8 mouse cellular contexts compared by ENCODE assay signal in the genomic region with DNA sequence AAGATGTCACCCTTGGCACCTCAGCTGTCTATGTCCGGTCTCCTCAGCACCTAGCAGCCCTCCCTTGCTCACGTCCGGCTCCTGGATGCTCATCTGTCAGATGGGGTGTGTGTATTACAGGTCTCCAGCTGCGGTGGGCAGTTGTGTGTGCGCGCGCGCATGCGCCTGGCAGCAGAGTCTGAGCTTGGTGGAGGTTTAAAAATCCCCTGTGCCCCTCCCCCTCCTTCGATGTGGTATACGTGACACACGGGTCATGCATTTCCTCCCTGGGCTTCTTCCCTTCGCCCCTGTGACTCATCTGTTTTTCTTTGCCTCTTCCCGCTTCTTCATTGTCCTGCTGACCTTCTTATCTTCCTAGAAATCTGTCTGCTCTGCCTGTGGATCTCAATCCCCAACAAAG. TPM values are rescaled to one million over a fixed set of nuclear protein-coding genes. Genes with fewer than 3 reads are reported as not detected.
DNase-seq lines count a peak whose midpoint lies in the region; ATAC-seq and TF ChIP-seq lines count a peak whose summit lies in the region.

No protein-coding gene starts in this region.

- no peaks in the 10 kb centered on the region for H3K9me3 ChIP-seq in limb, embryonic 12.5 days

- no peaks in the 10 kb centered on the region for H3K36me3 ChIP-seq in spleen, adult 2 months (ENCODE audit: control insufficient read depth, insufficient read depth, low read length)
- H3K36me3 ChIP-seq in limb, embryonic 12.5 days = peaks cover 4% of the 10 kb centered on the region; the same call in 1 of the 2 replicates
- no peaks in the 10 kb centered on the region for H3K36me3 ChIP-seq in myocyte (ENCODE audit: control insufficient read depth, insufficient read depth)

- ATAC-seq in limb, embryonic 12.5 days (ENCODE audit: insufficient number of reproducible peaks, insufficient read depth, low FRiP score, low TSS enrichment, low read depth) = no peak

- peak in 1 of 2 experiments; percentile 32 for DNase-seq in spleen, adult 2 months (ENCODE audit: low read depth in 1 of 2, low spot score in 2 of 2)
- DNase-seq in spleen, adult 12 weeks (ENCODE audit: low spot score) = no peak
- peak; percentile 64 for DNase-seq in embryo, embryonic 10 days (ENCODE audit: low spot score)
- no peak for DNase-seq in gastrocnemius, postnatal 10 days
- no peak for DNase-seq in gastrocnemius, adult 18-20 months (ENCODE audit: low spot score)
- DNase-seq in layer of hippocampus, adult 9-11 months = no peak

- peak overlapping the region; percentile 5; the same call in 1 of the 2 replicates for H3K4me3 ChIP-seq in spleen, adult 2 months (ENCODE audit: extremely low read depth, insufficient read depth, insufficient read length)
- no peak overlapping the region for H3K4me3 ChIP-seq in limb, embryonic 12.5 days (replicated peaks)
- peak overlapping the region; percentile 3 for H3K4me3 ChIP-seq in myocyte

- TF ChIP-seq CTCF in spleen, adult 2 months (IDR thresholded peaks at IDR 0.05; ENCODE audit: extremely low read depth, insufficient read depth, insufficient read length, insufficient replicate concordance) = no peak

- peak overlapping the region; percentile 46 for H3K27ac ChIP-seq in spleen, adult 2 months (ENCODE audit: insufficient read depth, low read length)
- no peak overlapping the region for H3K27ac ChIP-seq in limb, embryonic 12.5 days

- 13% methylated on average over 14 of the region's 14 CpGs for WGBS in spleen, adult 2 months
- WGBS in limb, embryonic 12.5 days = 51% methylated on average over 14 of the region's 14 CpGs

- no peaks in the 10 kb centered on the region for H3K27me3 ChIP-seq in spleen, adult 2 months (ENCODE audit: control insufficient read depth, insufficient read depth, low read length)
- H3K27me3 ChIP-seq in limb, embryonic 12.5 days = no peaks in the 10 kb centered on the region
- no peaks in the 10 kb centered on the region for H3K27me3 ChIP-seq in myocyte (ENCODE audit: control insufficient read depth, insufficient read depth, insufficient read length)

- no peak for TF ChIP-seq POLR2A in spleen, adult 2 months (IDR thresholded peaks at IDR 0.05; ENCODE audit: low read depth, low read length)
- TF ChIP-seq POLR2A in myocyte (IDR thresholded peaks at IDR 0.05; ENCODE audit: insufficient read length, low read depth) = peak; percentile 50

- H3K4me1 ChIP-seq in spleen, adult 2 months (ENCODE audit: control insufficient read depth, insufficient read depth, insufficient read length) = peaks cover 4% of the 10 kb centered on the region
- 0 out of 2 replicates have a peak, but pooled peaks cover 12% of the 10 kb centered on the region for H3K4me1 ChIP-seq in limb, embryonic 12.5 days (replicated peaks)

- no peak overlapping the region for H3K9ac ChIP-seq in limb, embryonic 12.5 days (replicated peaks)

- 0 out of 2 replicates have a peak overlapping the region, but pooled peaks have one; percentile 1 for H3K4me2 ChIP-seq in limb, embryonic 12.5 days
- H3K4me2 ChIP-seq in myocyte (ENCODE audit: low read depth) = peak overlapping the region; percentile 73

- H3ac ChIP-seq in myocyte (ENCODE audit: control insufficient read depth, insufficient read length) = no peak overlapping the region

- H3K79me2 ChIP-seq in myocyte (ENCODE audit: control insufficient read depth, insufficient read depth) = no peaks in the 10 kb centered on the region

TF ChIP-seq in myocyte, 11 proteins besides CTCF, POLR2A, EP300 and RAD21:
- no peak for TF ChIP-seq MYOD1 (IDR thresholded peaks at IDR 0.05; ENCODE audit: control insufficient read depth in 1 of 3, insufficient read length in 2 of 3, low read depth in 2 of 3)
- peak; percentile 26 for TF ChIP-seq MAX (IDR thresholded peaks at IDR 0.05; ENCODE audit: low read depth)
- no peak for TF ChIP-seq REST (IDR thresholded peaks at IDR 0.05; ENCODE audit: insufficient read depth, insufficient read length)
- no peak for TF ChIP-seq SRF (IDR thresholded peaks at IDR 0.05; ENCODE audit: control insufficient read depth, insufficient read length, low read depth)
- TF ChIP-seq TCF3 (IDR thresholded peaks at IDR 0.05; ENCODE audit: insufficient read length, low read depth) = no peak
- no peak for TF ChIP-seq TCF12 (IDR thresholded peaks at IDR 0.05; ENCODE audit: insufficient read depth, poor library complexity, severe bottlenecking)
- peak; percentile 62 for TF ChIP-seq POLR2AphosphoS2 (IDR thresholded peaks at IDR 0.05; ENCODE audit: insufficient read length, low read depth)
- TF ChIP-seq USF1 (IDR thresholded peaks at IDR 0.05; ENCODE audit: low read depth) = no peak
- no peak for TF ChIP-seq CEBPB (IDR thresholded peaks at IDR 0.05; ENCODE audit: insufficient read depth, poor library complexity, severe bottlenecking)
- no peak for TF ChIP-seq MYOG (IDR thresholded peaks at IDR 0.05; ENCODE audit: control insufficient read depth in 1 of 3, insufficient read depth in 1 of 3, insufficient read length in 2 of 3, low read depth in 2 of 3)
- TF ChIP-seq E2F4 (IDR thresholded peaks at IDR 0.05; ENCODE audit: insufficient read depth) = no peak

RNA-seq across cellular contexts. Expression of a gene that starts 14.6 kb away (rescaled TPM):
- 11.7 and 13.1 TPM in 2 replicates for polyA plus RNA-seq in spleen, adult 2 months (2012; rRNA removed)
- 38.0 and 41.6 TPM in 2 replicates for polyA plus RNA-seq in limb, embryonic 12.5 days (2016; fragmentation: Nextera tagmentation; extraction: Ambion mirVana)
- polyA plus RNA-seq in myocyte (2012; fragmentation: generic; extraction: Trizol) = 24.3 TPM
- total RNA-seq in gastrocnemius, postnatal 10 days (2021) = 10 to 100 TPM; 22.8 to 27.2 TPM
- total RNA-seq in gastrocnemius, adult 18-20 months (2021) = 10 to 100 TPM; 20.4 to 23.0 TPM

RNA-seq across cellular contexts. Expression of a gene that starts 16.4 kb away (rescaled TPM):
- polyA plus RNA-seq in spleen, adult 2 months (2012; rRNA removed) = not detected in 2 replicates
- polyA plus RNA-seq in limb, embryonic 12.5 days (2016; fragmentation: Nextera tagmentation; extraction: Ambion mirVana) = 7.0 TPM in 1 of 2 replicates, not detected in the other
- polyA plus RNA-seq in myocyte (2012; fragmentation: generic; extraction: Trizol) = not detected
- 1 to 10 TPM in 1 of 2 experiments, not detected in 1; 7.5 TPM for total RNA-seq in gastrocnemius, postnatal 10 days (2021)
- total RNA-seq in gastrocnemius, adult 18-20 months (2021) = 1 to 10 TPM; 7.1 to 9.7 TPM

RNA-seq across cellular contexts. Expression of a gene that starts 35.8 kb away (rescaled TPM):
- polyA plus RNA-seq in spleen, adult 2 months (2012; rRNA removed) = 101 and 146 TPM in 2 replicates
- polyA plus RNA-seq in limb, embryonic 12.5 days (2016; fragmentation: Nextera tagmentation; extraction: Ambion mirVana) = 112 TPM in 2 replicates
- 1,038 TPM for polyA plus RNA-seq in myocyte (2012; fragmentation: generic; extraction: Trizol)
- 100 to 1,000 TPM in 1 of 2 experiments, 10 to 100 TPM in 1; 94.7 to 131 TPM for total RNA-seq in gastrocnemius, postnatal 10 days (2021)
- 100 to 1,000 TPM; 141 to 165 TPM for total RNA-seq in gastrocnemius, adult 18-20 months (2021)

RNA-seq across cellular contexts. Expression of a gene that starts 44.9 kb away (rescaled TPM):
- 10.4 and 17.7 TPM in 2 replicates for polyA plus RNA-seq in spleen, adult 2 months (2012; rRNA removed)
- polyA plus RNA-seq in limb, embryonic 12.5 days (2016; fragmentation: Nextera tagmentation; extraction: Ambion mirVana) = 65.0 and 70.1 TPM in 2 replicates
- 144 TPM for polyA plus RNA-seq in myocyte (2012; fragmentation: generic; extraction: Trizol)
- total RNA-seq in gastrocnemius, postnatal 10 days (2021) = 10 to 100 TPM; 16.7 to 18.8 TPM
- total RNA-seq in gastrocnemius, adult 18-20 months (2021) = 10 to 100 TPM; 10.8 to 15.3 TPM

RNA-seq across cellular contexts. Expression of a gene that starts 45.7 kb away (rescaled TPM):
- 2.9 and 3.4 TPM in 2 replicates for polyA plus RNA-seq in spleen, adult 2 months (2012; rRNA removed)
- polyA plus RNA-seq in limb, embryonic 12.5 days (2016; fragmentation: Nextera tagmentation; extraction: Ambion mirVana) = 7.2 and 7.9 TPM in 2 replicates
- 9.7 TPM for polyA plus RNA-seq in myocyte (2012; fragmentation: generic; extraction: Trizol)
- total RNA-seq in gastrocnemius, postnatal 10 days (2021) = 1 to 10 TPM; 2.8 to 3.1 TPM
- 1 to 10 TPM in 1 of 2 experiments, under 1 TPM in 1; 0.43 to 1.2 TPM for total RNA-seq in gastrocnemius, adult 18-20 months (2021)
